Mouse (Mus musculus) embryonic facial prominence, embryonic 11.5 days (tissue): ENCODE measurements around the gene Amer3. TPM values are rescaled to one million over a fixed set of nuclear protein-coding genes. Genes with fewer than 3 reads are reported as not detected.

Experiments used
- ATAC-seq: fragments of 200-750 bp; cut with Nextera tagmentation; replicated peaks from 2 replicates; pipeline ENCODE4 v1.8.0; 2017; ENCODE audit warnings: low read depth; ENCODE audit not compliant: insufficient number of reproducible peaks, low FRiP score, low TSS enrichment
- DNase-seq: peaks from one replicate; pipeline ENCODE4 v3.0.0-alpha.2; 2015; ENCODE audit warnings: low spot score
- H3K27ac ChIP-seq: fragments of 300-500 bp; sonication (generic); replicated peaks from 2 replicates; pipeline ENCODE4 v1.5.1; 2014; ENCODE audit warnings: mild to moderate bottlenecking, low read depth, low read length, control low read depth
- H3K27me3 ChIP-seq: fragments of 300-500 bp; sonication (generic); 2 replicates; pipeline ENCODE4 v1.6.1; 2014; ENCODE audit warnings: mild to moderate bottlenecking, low read length, moderate library complexity, mixed read lengths; ENCODE audit not compliant: control insufficient read depth, insufficient read depth
- H3K36me3 ChIP-seq: fragments of 300-500 bp; sonication (generic); replicated peaks from 2 replicates; pipeline ENCODE4 v1.6.1; 2014; ENCODE audit warnings: low read depth, mild to moderate bottlenecking, low read length, moderate library complexity, mixed read lengths; ENCODE audit not compliant: control insufficient read depth, insufficient read depth
- H3K4me1 ChIP-seq: fragments of 300-500 bp; sonication (generic); 2 replicates; pipeline ENCODE4 v1.6.1; 2014; ENCODE audit warnings: low read length, mixed read lengths; ENCODE audit not compliant: control insufficient read depth, insufficient read depth
- H3K4me2 ChIP-seq: fragments of 300-500 bp; sonication (generic); 2 replicates; pipeline ENCODE4 v1.6.1; 2014; ENCODE audit warnings: low read depth, mild to moderate bottlenecking, control low read depth, low read length, moderate library complexity
- H3K4me3 ChIP-seq: fragments of 300-500 bp; sonication (generic); 2 replicates; pipeline ENCODE4 v1.5.1; 2014; ENCODE audit warnings: low read depth, low read length, control low read depth
- H3K9ac ChIP-seq: fragments of 300-500 bp; sonication (generic); replicated peaks from 2 replicates; pipeline ENCODE4 v1.6.1; 2014; ENCODE audit warnings: mild to moderate bottlenecking, control low read depth, low read length
- H3K9me3 ChIP-seq: fragments of 300-500 bp; sonication (generic); replicated peaks from 2 replicates; pipeline ENCODE4 v1.6.1; 2016; ENCODE audit warnings: mild to moderate bottlenecking, low read length, inconsistent platforms, mixed read lengths; ENCODE audit not compliant: control insufficient read depth
- WGBS: fragments of 180-500 bp; shearing (Covaris S2); extraction: QIAGEN DNeasy Blood & Tissue Kit; methylation state at CpG from one replicate; pipeline ENCODE4 v1.1.7; 2014; 5-methylcytosine and 5-hydroxymethylcytosine counted together
- polyA plus RNA-seq: library from polyadenylated mRNA; unstranded; fragments of >200 nt; fragmentation: Nextera tagmentation; extraction: Ambion mirVana; gene quantifications from 2 replicates; pipeline ENCODE4 v1.2.1, GENCODE M21; 2014

The Amer3 gene
- polyA plus RNA-seq, 1 experiment from 2014 or later: 0.48 TPM

- no peak for ATAC-seq
- Histone ChIP-seq H3K36me3 (no peaks in the 10 kb centered on the region), H3K27me3 (no peaks in the 10 kb centered on the region), H3K9ac (no peak overlapping the region), H3K27ac (no peak overlapping the region), H3K4me3 (no peak overlapping the region), H3K4me2 (no peak overlapping the region), H3K4me1 (no peaks in the 10 kb centered on the region), H3K9me3 (no peaks in the 10 kb centered on the region)
- no peak for DNase-seq
- 90% methylated on average over 7 of the region's 7 CpGs for WGBS
Observed at GRCm38 (mm10) chr1:34554275-34554674, 25.2 kb upstream of the Amer3 start.

DNA sequence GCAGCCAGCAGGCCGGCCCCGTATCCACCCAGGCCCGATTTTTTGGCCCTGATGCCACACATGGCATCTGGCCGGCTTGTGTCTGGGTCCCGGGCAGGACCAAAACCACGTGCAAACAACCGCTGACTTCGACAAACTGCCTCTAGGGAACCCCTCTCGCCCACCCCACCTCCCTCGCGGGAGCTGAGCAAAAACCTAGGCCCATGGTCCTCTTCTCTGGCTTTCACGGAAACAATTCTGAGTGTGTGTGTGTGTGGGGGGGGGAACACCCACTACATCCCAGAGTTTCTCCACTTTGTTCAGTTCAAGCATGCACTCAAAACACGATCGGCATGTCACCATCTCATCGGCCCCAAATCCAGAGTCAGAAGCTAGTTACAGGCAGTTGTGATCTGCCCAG lies 18.6 kb upstream of the Amer3 start, which contains the start of gene Prss40:
TSS of gene Prss40 (minus strand) at position 101 of the 400 bp plus-strand sequence.
- 82% methylated on average over 15 of the region's 15 CpGs for WGBS
- Histone ChIP-seq H3K4me1 (no peaks in the 10 kb centered on the region), H3K9me3 (no peaks in the 10 kb centered on the region), H3K4me3 (no peak within 1 kb of the TSS), H3K27ac (no peak within 1 kb of the TSS), H3K27me3 (no peaks in the 10 kb centered on the region), H3K4me2 (no peak within 1 kb of the TSS), H3K36me3 (no peaks in the 10 kb centered on the region), H3K9ac (no peak within 1 kb of the TSS)
- DNase-seq (no peak), ATAC-seq (no peak)

DNA sequence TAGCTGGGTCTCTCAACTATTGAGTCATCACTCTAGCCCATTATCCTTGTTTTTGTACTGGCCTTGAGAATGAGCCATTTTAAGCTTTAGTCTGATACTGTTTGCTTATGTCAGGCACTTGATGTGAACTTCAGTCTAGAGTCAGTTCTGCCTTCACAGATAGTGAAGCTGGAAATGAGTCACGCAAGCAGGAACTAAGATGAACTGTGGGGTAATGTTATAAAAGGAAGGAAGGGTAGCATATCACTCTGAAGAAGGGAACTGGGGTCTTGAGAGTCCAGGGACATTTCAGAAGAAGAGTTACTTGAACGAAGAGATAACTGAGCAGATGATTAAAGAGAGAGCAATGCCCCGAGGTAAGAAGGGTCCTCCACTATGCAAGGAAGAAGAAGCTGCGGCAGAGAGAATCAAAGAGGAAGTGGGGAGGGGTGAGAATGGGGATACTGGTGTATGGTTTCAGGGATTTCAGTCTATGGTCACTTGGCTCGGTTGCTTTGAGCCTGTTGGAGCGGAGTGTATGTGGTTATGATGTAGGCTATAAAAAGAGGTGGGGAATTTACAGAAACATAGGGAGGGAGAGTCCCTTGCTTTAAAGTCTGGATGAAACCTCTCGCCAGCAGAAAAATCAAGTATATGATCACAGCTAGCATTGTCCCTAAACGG lies 14.9 kb upstream of the Amer3 start:
- H3K4me3 ChIP-seq: no peak overlapping the region
- no peak overlapping the region for H3K4me2 ChIP-seq
- no peaks in the 10 kb centered on the region for H3K9me3 ChIP-seq
- ATAC-seq (no peak), DNase-seq (no peak)
- H3K27ac ChIP-seq: no peak overlapping the region
- no peak overlapping the region for H3K9ac ChIP-seq
- H3K36me3 ChIP-seq: no peaks in the 10 kb centered on the region
- 76% methylated on average over 8 of the region's 8 CpGs for WGBS
- no peaks in the 10 kb centered on the region for H3K27me3 ChIP-seq
- H3K4me1 ChIP-seq: no peaks in the 10 kb centered on the region

GRCm38 (mm10) chr1:34568120-34568519 lies 11.3 kb upstream of the Amer3 start:
- 92% methylated on average over 2 of the region's 2 CpGs for WGBS
- H3K27me3 ChIP-seq: no peaks in the 10 kb centered on the region
- no peak overlapping the region for H3K4me2 ChIP-seq
- no peak overlapping the region for H3K9ac ChIP-seq
- ATAC-seq: no peak
- DNase-seq: no peak
- no peaks in the 10 kb centered on the region for H3K36me3 ChIP-seq
- no peaks in the 10 kb centered on the region for H3K4me1 ChIP-seq
- H3K9me3 ChIP-seq: no peaks in the 10 kb centered on the region
- H3K4me3 ChIP-seq: no peak overlapping the region
- no peak overlapping the region for H3K27ac ChIP-seq

GRCm38 (mm10) chr1:34569876-34570275 lies 9.6 kb upstream of the Amer3 start:
- H3K9ac ChIP-seq: no peak overlapping the region
- no peaks in the 10 kb centered on the region for H3K4me1 ChIP-seq
- WGBS: 87% methylated on average over 2 of the region's 2 CpGs
- H3K27me3 ChIP-seq: no peaks in the 10 kb centered on the region
- DNase-seq (no peak), ATAC-seq (no peak)
- no peaks in the 10 kb centered on the region for H3K36me3 ChIP-seq
- no peaks in the 10 kb centered on the region for H3K9me3 ChIP-seq
- no peak overlapping the region for H3K4me3 ChIP-seq
- no peak overlapping the region for H3K27ac ChIP-seq
- H3K4me2 ChIP-seq: no peak overlapping the region

GRCm38 (mm10) chr1:34571431-34571830 lies 8.0 kb upstream of the Amer3 start:
- 83% methylated on average over 6 of the region's 6 CpGs for WGBS
- H3K4me2 ChIP-seq: no peak overlapping the region
- H3K27ac ChIP-seq: no peak overlapping the region
- no peak for ATAC-seq
- no peaks in the 10 kb centered on the region for H3K36me3 ChIP-seq
- no peak overlapping the region for H3K9ac ChIP-seq
- H3K27me3 ChIP-seq: no peaks in the 10 kb centered on the region
- DNase-seq: no peak
- no peaks in the 10 kb centered on the region for H3K9me3 ChIP-seq
- H3K4me1 ChIP-seq: no peaks in the 10 kb centered on the region
- no peak overlapping the region for H3K4me3 ChIP-seq

- no peaks in the 10 kb centered on the region for H3K36me3 ChIP-seq
- no peaks in the 10 kb centered on the region for H3K9me3 ChIP-seq
- no peak overlapping the region for H3K4me2 ChIP-seq
- H3K27me3 ChIP-seq: no peaks in the 10 kb centered on the region
- no peak overlapping the region for H3K27ac ChIP-seq
- ATAC-seq (no peak), DNase-seq (no peak)
- WGBS: 77% methylated on average over 6 of the region's 6 CpGs
- no peak overlapping the region for H3K4me3 ChIP-seq
- no peak overlapping the region for H3K9ac ChIP-seq
- no peaks in the 10 kb centered on the region for H3K4me1 ChIP-seq
Observed at GRCm38 (mm10) chr1:34573221-34573620, 6.2 kb upstream of the Amer3 start.

DNA sequence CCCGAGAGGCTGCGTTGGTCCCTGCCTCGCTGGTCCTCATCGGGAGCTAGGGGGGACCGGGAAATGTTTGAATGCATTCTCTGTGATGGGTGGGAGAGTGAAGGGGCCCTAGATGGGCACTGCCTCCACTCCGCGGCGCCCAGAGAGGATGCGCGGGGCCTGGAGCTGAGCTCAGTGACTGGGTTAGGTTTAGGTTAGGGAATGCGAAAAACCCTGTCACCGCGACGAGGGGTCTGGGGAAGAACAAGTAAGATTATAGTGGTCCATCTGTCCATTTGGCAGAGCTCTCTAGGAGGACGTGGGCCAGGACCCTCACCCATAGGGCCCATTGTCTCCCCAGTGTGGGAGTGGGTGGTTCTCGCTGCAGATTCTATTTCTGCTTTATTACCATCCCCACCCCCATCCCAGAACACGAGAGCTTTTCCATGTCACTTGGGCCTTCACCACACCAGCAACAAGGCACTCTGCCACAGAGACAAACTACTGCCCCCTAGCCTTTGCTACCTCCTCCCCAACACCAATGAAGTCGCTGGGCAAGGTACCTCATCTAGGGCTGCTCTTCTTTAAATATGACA lies 412 bp downstream of the Amer3 start:
- WGBS: 1% methylated on average over 18 of the region's 18 CpGs
- ATAC-seq: peak; percentile 69
- Histone ChIP-seq H3K27me3 (peaks cover 2% of the 10 kb centered on the region), H3K27ac (no peak overlapping the region), H3K9me3 (no peaks in the 10 kb centered on the region), H3K4me3 (peak overlapping the region; percentile 31), H3K4me1 (no peaks in the 10 kb centered on the region), H3K4me2 (peak overlapping the region; percentile 75), H3K9ac (no peak overlapping the region; the same call in 1 of the 2 replicates), H3K36me3 (no peaks in the 10 kb centered on the region)
- no peak for DNase-seq
